Mouse (Mus musculus) midbrain, postnatal 0 days (tissue): ENCODE data around the gene Kcna5. TPM values are rescaled to one million over a fixed set of nuclear protein-coding genes. Genes with fewer than 3 reads are reported as not detected.

Experiments used
- ATAC-seq: fragments of 200-750 bp; cut with Nextera tagmentation; 2 replicates; pipeline ENCODE4 v1.8.0; 2017; ENCODE audit warnings: moderate number of reproducible peaks, mild to moderate bottlenecking, moderate TSS enrichment, moderate library complexity; ENCODE audit not compliant: low FRiP score
- DNase-seq: peaks from one replicate; pipeline ENCODE4 v3.0.0-alpha.2; 2015; ENCODE audit warnings: low spot score
- H3K27ac ChIP-seq: fragments of 300-500 bp; sonication (generic); 2 replicates; pipeline ENCODE4 v1.5.1; 2014; ENCODE audit warnings: low read depth, mild to moderate bottlenecking, low read length, mixed read lengths
- H3K27me3 ChIP-seq: fragments of 300-500 bp; sonication (generic); 2 replicates; pipeline ENCODE4 v1.6.1; 2014; ENCODE audit warnings: low read length, control low read depth, mixed read lengths; ENCODE audit not compliant: insufficient read depth
- H3K36me3 ChIP-seq: fragments of 300-500 bp; sonication (generic); 2 replicates; pipeline ENCODE4 v1.6.1; 2014; ENCODE audit warnings: low read length, control low read depth, mixed read lengths; ENCODE audit not compliant: insufficient read depth
- H3K4me1 ChIP-seq: fragments of 300-500 bp; sonication (generic); 2 replicates; pipeline ENCODE4 v1.6.1; 2014; ENCODE audit warnings: mild to moderate bottlenecking, control low read depth, antibody characterized with exemption, low read length, mixed read lengths; ENCODE audit not compliant: insufficient read depth
- H3K4me2 ChIP-seq: fragments of 300-500 bp; sonication (generic); 2 replicates; pipeline ENCODE4 v1.6.1; 2014; ENCODE audit warnings: low read depth, mild to moderate bottlenecking, low read length, mixed read lengths; ENCODE audit not compliant: poor library complexity, severe bottlenecking
- H3K4me3 ChIP-seq: fragments of 300-500 bp; sonication (generic); 2 replicates; pipeline ENCODE4 v1.5.1; 2014; ENCODE audit warnings: low read depth, mild to moderate bottlenecking, low read length, moderate library complexity
- H3K9ac ChIP-seq: fragments of 300-500 bp; sonication (generic); replicated peaks from 2 replicates; pipeline ENCODE4 v1.6.1; 2014; ENCODE audit warnings: mild to moderate bottlenecking, low read length, moderate library complexity, mixed read lengths; ENCODE audit not compliant: poor library complexity, severe bottlenecking
- H3K9me3 ChIP-seq: fragments of 300-500 bp; sonication (generic); 2 replicates; pipeline ENCODE4 v1.6.1; 2016; ENCODE audit warnings: low read length, control low read depth
- CTCF ChIP-seq: IDR thresholded peaks from 2 replicates; pipeline ENCODE4 v1.5.1; 2016; ENCODE audit warnings: antibody characterized with exemption, mild to moderate bottlenecking
- WGBS: fragments of 180-500 bp; shearing (Covaris S2); extraction: QIAGEN DNeasy Blood & Tissue Kit; methylation state at CpG from one replicate; pipeline ENCODE4 v1.1.7; 2014; 5-methylcytosine and 5-hydroxymethylcytosine counted together
- polyA plus RNA-seq: library from polyadenylated mRNA; unstranded; fragments of >200 nt; fragmentation: Nextera tagmentation; extraction: Ambion mirVana; gene quantifications from 2 replicates; pipeline ENCODE4 v1.2.1, GENCODE M21; 2015
- total RNA-seq: library from RNA; depleted of rRNA; stranded (reverse); fragments of >200 nt; gene quantifications from 2 replicates; pipeline ENCODE4 v1.2.3, GENCODE M21; 2014

The Kcna5 gene
- total and polyA plus RNA-seq, 2 experiments from 2014 or later, result 3.8 to 4.9 TPM

DNA sequence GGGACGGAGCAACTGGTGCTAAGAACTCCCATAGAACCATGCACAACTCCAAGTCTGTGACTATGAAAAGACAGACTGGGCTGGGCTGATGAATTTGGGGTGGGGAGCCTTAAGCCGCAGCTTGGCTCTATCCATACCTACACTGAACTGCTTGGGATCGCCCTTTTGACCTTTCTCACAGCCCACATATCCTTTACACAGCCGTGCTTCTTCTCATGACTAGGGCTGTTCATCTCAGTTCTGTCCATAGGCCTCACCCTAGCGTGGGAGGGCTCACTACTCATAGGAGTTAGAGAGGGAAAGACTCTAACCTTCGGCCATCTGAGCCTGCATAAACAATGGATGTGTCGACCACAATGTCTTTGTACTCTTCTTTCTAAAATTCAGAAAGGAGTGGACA lies 39.6 kb upstream of the Kcna5 start:
- DNase-seq (no peak), ATAC-seq (no peak)
- H3K9ac ChIP-seq, result no peak overlapping the region
- no peak overlapping the region for H3K4me3 ChIP-seq
- H3K27me3 ChIP-seq, result no peaks in the 10 kb centered on the region
- 86% methylated on average over 7 of the region's 7 CpGs for WGBS
- H3K4me2 ChIP-seq, result no peak overlapping the region
- no peak overlapping the region for H3K27ac ChIP-seq
- H3K36me3 ChIP-seq, result no peaks in the 10 kb centered on the region
- no peaks in the 10 kb centered on the region for H3K4me1 ChIP-seq
- no peaks in the 10 kb centered on the region for H3K9me3 ChIP-seq
- no peak for TF ChIP-seq CTCF

DNA sequence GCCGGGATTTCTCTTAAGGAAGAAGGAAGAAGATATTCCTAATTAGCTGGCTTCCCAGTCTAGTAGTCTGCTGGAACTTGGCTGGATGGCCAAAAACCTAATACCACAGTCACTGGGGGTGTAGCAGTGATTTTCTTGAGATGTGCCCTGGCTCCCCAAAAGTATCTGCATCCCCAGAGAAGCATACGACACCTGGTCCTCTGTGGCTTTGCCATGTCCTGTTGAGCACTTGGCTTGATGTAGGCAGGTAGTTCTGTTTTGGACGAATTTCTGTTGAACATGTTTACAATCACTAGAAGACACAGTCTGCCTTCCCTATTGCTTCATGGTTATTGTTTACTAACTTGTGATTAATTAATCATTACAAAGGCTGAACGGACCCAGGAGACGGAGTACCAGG lies 37.8 kb upstream of the Kcna5 start:
- Histone ChIP-seq H3K27me3 (no peaks in the 10 kb centered on the region), H3K36me3 (no peaks in the 10 kb centered on the region), H3K4me1 (no peaks in the 10 kb centered on the region), H3K9me3 (no peaks in the 10 kb centered on the region), H3K4me3 (no peak overlapping the region), H3K27ac (no peak overlapping the region), H3K9ac (no peak overlapping the region), H3K4me2 (no peak overlapping the region)
- TF ChIP-seq CTCF, result no peak
- ATAC-seq (no peak), DNase-seq (no peak)
- 89% methylated on average over 5 of the region's 5 CpGs for WGBS

DNA sequence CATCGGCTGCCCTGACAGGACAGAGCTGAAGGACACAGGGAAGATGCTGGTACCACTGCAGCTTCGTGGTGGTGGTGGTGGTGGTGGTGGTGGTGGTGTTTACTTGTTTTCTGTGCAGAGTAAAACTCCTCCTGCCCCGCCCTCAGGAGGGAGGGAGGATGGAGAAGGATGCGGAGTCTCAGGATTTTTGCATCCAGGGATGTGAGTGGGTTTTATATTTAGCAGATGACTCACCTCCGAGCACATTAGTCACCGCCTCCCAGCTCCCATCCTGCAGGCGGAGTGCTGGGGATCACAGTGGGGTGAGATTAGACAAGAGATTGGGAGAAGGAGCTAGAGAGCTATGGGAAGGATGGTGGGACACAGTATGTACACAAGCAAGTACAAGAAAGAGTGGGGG lies 34.6 kb upstream of the Kcna5 start:
- no peaks in the 10 kb centered on the region for H3K9me3 ChIP-seq
- H3K4me3 ChIP-seq, result no peak overlapping the region
- DNase-seq, result no peak
- H3K27me3 ChIP-seq, result no peaks in the 10 kb centered on the region
- 88% methylated on average over 7 of the region's 7 CpGs for WGBS
- H3K4me1 ChIP-seq, result no peaks in the 10 kb centered on the region
- no peak for TF ChIP-seq CTCF
- no peak overlapping the region for H3K4me2 ChIP-seq
- no peak for ATAC-seq
- no peak overlapping the region for H3K9ac ChIP-seq
- H3K27ac ChIP-seq, result no peak overlapping the region
- no peaks in the 10 kb centered on the region for H3K36me3 ChIP-seq

DNA sequence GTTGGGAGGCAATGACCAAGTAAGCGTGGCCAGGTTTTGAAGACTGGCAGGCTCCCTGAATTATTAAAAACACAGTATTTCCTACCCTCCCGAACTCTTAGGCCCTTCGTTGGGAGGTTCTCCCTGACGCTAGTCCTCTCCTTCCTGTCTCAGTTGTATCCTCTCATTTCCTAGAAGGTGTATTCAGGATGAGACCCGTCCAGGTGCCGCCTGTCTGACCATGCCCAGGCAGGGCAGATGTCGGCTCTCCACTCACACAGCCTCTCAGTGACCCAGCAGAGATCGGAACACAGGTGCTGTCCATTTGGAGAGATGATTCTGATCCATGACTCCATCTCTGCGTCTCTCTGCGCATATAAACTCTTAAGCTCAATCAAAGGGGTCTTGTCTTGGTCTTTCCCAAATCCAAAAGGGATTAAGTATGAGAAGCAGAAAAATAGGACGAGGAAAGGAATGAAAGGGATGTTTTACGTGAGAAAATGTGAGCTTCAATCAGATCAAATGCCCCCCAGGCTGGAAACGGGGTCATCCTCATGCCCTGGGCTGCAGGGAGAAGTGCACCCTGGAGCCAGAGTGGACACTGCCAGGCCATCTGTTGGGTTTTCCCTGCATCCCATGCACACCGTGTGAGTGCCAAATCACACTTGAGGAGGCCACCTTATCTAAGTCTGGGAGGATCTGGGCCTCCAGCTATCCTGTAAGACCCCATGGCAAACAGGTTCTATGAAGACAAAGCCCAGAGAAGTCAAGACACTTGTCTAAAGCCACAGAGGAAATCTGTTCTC lies 33.0 kb upstream of the Kcna5 start:
- no peaks in the 10 kb centered on the region for H3K4me1 ChIP-seq
- TF ChIP-seq CTCF, result no peak
- no peak overlapping the region for H3K9ac ChIP-seq
- ATAC-seq (no peak), DNase-seq (no peak)
- WGBS, result 81% methylated on average over 14 of the region's 14 CpGs
- H3K4me3 ChIP-seq, result no peak overlapping the region
- H3K9me3 ChIP-seq, result no peaks in the 10 kb centered on the region
- no peaks in the 10 kb centered on the region for H3K27me3 ChIP-seq
- H3K36me3 ChIP-seq, result no peaks in the 10 kb centered on the region
- no peak overlapping the region for H3K4me2 ChIP-seq
- H3K27ac ChIP-seq, result no peak overlapping the region

DNA sequence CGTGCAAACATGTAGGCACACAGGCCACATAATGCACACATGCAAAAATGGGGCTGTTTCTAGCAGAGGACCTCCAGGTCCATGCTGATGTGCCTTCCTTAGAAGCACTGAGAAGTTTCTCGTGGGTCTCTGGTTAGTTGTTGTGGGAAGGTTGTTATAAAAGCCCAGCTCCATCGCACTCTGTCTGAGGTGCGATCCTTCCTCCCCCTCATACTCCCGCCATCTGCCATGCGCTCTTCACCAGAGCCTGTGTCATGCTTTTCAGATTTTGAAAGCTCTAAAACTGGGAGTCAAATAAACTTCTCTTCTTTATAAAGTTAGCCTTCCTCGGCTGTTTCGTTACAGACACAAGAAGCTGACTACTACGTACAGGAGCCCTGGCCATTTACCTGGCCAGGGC lies 32.1 kb upstream of the Kcna5 start:
- H3K4me2 ChIP-seq, result no peak overlapping the region
- ATAC-seq (no peak), DNase-seq (no peak)
- no peaks in the 10 kb centered on the region for H3K9me3 ChIP-seq
- TF ChIP-seq CTCF, result no peak
- 97% methylated on average over 9 of the region's 9 CpGs for WGBS
- H3K9ac ChIP-seq, result no peak overlapping the region
- H3K27ac ChIP-seq, result no peak overlapping the region
- H3K4me3 ChIP-seq, result no peak overlapping the region
- no peaks in the 10 kb centered on the region for H3K4me1 ChIP-seq
- no peaks in the 10 kb centered on the region for H3K36me3 ChIP-seq
- no peaks in the 10 kb centered on the region for H3K27me3 ChIP-seq

DNA sequence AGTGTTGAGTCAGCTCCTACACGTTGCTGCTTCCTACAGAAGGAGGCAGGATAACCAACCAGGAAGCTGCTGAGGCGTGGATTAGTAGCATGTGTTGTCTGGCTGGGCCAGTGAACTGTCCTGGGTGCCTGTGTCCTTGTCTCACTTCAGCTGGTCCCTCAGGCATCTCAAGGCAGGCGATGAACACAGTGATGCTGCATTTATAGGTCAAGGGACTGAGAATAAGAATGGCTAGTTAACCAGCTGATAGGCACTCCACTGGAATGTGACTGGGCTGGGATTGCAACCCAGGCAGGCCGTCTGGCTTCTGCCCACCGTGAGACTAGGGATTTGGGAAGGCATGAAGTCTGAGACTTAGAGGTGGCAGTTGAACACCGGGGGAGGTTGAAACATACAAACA lies 29.2 kb upstream of the Kcna5 start:
- Histone ChIP-seq H3K9ac (no peak overlapping the region), H3K9me3 (no peaks in the 10 kb centered on the region), H3K4me3 (no peak overlapping the region), H3K27me3 (no peaks in the 10 kb centered on the region), H3K27ac (no peak overlapping the region), H3K4me1 (no peaks in the 10 kb centered on the region), H3K36me3 (no peaks in the 10 kb centered on the region), H3K4me2 (no peak overlapping the region)
- no peak for TF ChIP-seq CTCF
- WGBS, result 60% methylated on average over 6 of the region's 6 CpGs
- ATAC-seq (no peak), DNase-seq (no peak)
